Mouse (Mus musculus): ENCODE measurements around the gene Nek10.
"Not testable (repeated sequence)": the region's sequence is repeated elsewhere in the genome, so short reads cannot be mapped to it uniquely, and the experiment has no call there.

The Nek10 gene

GRCm38 (mm10) chr14:14803115-14803514 lies at the start of gene Nek10:
Gene Nek10, plus strand, starts transcription at chr14:14803415.
- not testable (repeated sequence) for DNase-seq (ENCODE audit: low read depth)

GRCm38 (mm10) chr14:14781169-14781568 lies 22.0 kb upstream of the Nek10 start:
- DNase-seq (ENCODE audit: low read depth), result no peak

GRCm38 (mm10) chr14:14784223-14784622 lies 19.0 kb upstream of the Nek10 start:
- no peak for DNase-seq (ENCODE audit: low read depth)

DNA sequence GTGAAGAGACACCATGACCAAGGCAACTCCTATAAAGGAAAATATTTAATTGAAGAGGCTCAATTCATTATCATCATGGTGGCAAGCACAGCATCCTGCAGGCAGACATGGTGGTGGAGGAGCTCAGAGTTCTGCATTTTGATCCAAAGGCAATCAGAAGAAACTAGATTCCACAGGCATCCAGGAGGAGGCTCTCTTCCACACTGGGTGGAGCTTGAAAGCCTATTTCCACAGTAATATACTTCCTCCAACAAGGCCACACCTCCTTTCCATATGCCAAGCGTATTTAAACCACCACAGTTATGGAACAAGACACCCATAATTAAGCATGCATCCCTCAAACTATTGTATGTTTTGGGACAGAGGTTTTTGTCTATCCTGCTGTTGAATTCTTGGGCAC lies 16.2 kb upstream of the Nek10 start:
- no peak for DNase-seq (ENCODE audit: low read depth)

DNA sequence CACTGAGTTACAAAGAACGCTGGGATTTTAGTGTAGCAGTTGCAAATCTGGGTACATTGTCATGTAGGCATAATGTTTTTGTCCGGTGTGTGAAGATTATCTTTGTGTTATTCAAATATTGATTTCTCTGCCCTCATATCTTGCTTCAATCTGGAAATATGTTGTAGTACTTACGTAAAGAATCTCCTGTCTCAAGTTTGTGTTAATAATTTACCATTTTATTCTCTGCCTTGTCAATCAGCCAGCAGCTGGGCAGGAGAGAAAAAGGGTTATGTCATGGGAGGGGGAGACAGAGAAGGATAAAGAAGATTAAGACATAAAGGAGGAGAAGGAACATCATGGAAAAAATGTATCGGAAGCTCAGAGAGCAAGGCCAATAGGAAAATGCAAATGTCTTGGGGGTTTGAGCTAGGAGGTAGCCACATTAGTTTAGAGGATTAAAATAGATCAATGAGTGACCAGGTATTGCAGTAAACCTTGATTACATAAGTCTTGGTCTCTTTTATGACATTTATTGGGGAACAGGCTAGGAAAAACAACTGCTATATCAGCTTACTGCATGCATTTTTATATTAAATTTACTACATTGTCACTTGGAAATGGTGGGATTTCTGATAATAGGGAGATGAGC lies 13.3 kb upstream of the Nek10 start:
- no peak for DNase-seq (ENCODE audit: low read depth)

- no peak for DNase-seq (ENCODE audit: low read depth)
Observed at GRCm38 (mm10) chr14:14799861-14800260, 3.4 kb upstream of the Nek10 start.

DNA sequence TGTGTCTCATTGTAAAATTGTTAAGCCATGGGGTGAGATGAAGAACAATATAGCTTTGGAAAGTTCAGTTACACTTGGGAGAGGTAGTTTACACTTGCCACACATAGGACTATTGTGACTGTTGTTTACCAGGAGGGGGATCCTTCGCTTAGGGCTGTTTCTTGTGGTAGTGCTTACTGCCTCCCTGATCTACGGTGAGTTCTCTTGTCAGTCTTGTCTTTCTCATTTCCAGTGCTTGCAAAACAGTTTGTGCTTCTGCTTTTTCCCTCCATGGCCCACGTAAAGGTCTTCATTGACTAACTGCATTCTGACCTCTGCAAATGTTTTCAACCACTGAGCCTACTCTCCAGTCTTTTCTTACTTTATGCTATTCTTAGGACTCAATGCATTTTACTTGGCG lies 2.9 kb upstream of the Nek10 start:
- no peak for DNase-seq (ENCODE audit: low read depth)

DNA sequence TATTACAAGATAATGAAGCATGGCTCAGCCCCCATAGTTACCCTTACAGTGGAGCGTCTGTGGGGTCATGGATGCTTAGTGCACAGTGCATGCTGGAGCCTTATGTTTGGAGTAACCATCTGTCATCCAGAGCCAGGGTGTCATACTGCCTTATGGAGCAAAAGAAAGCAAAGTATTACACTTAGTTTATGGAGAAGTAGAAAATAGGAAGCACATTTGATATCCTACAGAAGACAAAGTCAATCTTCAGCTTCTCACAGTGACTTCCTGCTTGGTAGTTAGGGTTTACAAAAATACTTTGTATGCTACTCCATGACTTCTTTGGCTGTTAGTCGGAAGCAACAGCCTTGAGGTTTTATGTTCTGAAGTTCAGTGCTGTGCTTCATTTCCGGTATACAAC lies 2.4 kb upstream of the Nek10 start:
- DNase-seq (ENCODE audit: low read depth), result no peak

DNA sequence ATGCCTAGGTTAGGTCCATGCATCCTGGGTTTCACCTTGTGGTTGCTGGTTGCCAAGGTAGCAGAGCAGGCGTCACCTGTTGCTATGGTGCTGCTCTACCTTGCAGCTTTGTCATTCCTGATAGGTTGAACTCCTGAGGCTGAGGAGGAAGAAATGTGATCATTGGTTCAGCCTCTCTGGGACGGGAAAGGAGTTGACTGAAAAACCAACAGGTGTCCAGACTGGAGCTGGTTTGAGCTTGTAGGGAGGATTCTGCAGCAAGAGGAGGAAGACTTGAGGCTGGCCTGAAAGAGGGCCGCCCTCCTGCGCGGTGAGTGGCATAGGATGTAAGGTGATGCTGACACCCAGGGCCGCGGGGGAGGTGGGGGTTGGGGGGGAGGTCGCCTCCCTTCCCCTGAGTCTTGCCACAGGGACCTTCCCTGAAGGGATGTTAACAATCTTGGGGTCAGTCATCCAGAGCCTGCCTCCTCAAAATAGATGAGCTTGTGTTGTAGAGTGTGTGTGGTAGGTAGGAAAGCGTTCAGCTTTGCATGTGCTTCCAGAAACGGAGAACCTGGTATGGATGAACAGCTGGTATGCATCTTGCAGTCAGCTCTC lies 804 bp downstream of the Nek10 start:
- no peak for DNase-seq (ENCODE audit: low read depth)

GRCm38 (mm10) chr14:14804518-14805212 lies 1.4 kb downstream of the Nek10 start:
- DNase-seq (ENCODE audit: low read depth), result no peak

GRCm38 (mm10) chr14:14832520-14833240 lies 29.5 kb downstream of the Nek10 start:
- DNase-seq (ENCODE audit: low read depth), result peak; percentile 95

DNA sequence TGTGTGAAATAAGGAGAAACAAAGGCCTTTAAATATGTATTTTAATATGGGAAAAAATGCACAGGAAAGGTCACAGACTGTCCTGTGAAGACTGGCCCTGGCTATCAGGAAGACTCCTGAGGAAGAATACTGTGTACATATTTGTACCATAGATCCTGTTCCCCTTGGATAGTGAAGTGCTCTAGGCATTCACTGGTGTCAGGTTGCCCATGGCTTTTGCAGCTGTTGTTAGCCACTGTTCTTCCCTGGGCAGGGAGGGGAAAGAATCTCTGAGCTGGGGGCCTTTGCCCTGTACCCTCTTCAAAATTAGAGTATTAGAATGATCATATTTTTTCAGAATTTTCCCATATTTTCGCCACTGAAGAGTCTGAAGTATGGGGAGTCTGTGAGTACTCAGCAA lies 30.3 kb downstream of the Nek10 start:
- no peak for DNase-seq (ENCODE audit: low read depth)

DNA sequence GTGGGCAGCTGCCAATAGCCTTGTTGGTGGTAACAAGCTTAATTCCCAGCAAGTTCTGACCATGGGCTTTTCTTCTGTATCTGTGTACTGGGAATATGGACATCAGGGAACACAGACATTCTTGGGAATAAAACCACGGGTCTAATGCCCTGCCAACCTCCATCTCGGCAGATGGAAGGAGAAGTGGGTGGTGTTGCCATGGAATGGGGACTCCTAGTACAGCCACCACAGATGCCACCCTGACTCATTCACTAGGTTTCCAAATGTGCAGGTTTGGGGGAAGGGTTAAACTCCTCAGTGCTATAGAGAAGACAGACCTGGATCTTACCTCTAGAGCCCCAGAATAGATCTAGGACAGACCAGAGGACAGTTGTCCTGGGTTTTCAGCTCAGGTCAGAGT lies 31.1 kb downstream of the Nek10 start:
- DNase-seq (ENCODE audit: low read depth), result no peak

DNA sequence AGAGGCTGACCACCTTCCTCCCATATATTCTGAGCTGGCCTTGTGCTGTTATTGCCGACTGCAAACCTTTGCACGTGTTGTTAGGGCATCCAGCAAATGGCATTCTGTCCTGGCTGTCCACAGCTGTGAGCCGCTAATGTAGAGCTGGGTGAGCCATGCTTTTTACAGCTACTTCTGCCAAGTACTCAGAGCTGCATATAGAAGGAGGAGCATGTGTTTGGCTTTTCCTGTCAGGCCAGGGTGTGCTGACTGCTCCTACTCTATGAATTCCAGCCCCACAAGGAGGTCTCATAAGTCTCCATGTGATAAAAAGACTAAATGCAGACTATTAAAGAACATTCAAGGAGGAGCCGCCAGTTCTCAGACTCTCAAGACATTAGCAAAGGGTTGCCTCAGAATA lies 34.4 kb downstream of the Nek10 start:
- peak; percentile 9 for DNase-seq (ENCODE audit: low read depth)

- peak; percentile 7 for DNase-seq (ENCODE audit: low read depth)
Observed at GRCm38 (mm10) chr14:14838109-14838508, 34.9 kb downstream of the Nek10 start.

DNA sequence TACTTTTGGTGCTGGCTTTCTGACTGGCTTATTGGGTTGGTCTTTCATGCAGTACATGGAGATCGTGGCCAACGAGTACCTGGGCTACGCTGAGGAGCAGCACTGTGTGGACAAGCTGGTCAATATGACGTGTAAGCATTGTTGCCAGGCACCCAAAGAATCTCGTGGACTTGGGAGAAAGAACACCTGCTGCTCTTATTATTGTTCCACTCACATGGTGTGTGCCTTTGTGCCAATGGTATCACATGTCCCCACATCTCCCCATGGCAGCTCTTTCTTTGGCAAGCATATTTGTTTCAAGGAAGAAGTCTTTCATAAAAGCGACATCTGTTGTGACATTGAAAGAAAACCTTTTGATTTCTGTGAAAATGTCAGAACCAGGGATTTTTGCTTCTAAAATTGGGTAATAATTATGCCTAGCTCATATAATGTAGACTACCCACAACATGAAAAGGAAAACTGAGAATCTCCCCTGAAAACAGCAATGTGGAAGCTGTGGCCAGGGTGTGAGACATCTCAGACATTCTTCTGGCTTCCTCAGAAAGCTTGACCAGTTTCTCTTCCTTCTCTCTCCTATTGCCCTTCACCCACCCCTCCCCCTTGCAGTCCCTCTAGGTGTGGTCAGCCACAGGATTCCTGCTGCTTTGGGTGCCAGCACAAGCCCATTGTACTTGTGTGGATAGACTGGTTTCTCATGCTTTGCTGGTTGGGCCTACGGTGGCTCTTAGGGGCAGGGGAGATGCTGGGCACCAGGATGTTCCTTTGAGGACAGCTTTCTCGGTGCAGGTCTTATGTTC lies 39.7 kb downstream of the Nek10 start:
- no peak for DNase-seq (ENCODE audit: low read depth)

DNA sequence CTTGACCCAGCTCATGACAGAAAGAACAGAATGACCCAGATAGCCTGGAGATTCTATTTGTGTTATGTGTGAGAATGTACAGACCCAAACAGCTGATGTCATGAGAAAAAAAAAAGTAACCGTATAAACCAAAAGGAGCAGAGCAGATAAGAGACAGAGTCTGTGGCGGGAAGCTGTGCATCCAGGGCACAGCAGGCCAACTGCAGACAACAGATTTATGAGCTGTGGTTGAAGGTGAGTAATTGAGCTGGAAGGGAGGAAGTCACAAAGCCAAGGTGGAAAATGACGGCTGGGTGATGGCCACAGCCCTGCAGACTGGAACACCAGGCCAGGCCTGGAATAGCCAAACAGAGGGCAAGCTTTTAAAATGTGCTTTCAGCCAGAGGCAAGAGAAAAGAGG lies 49.6 kb downstream of the Nek10 start:
- DNase-seq (ENCODE audit: low read depth), result no peak

- DNase-seq (ENCODE audit: low read depth), result no peak
Observed at GRCm38 (mm10) chr14:14860331-14860730, 57.1 kb downstream of the Nek10 start.

- DNase-seq (ENCODE audit: low read depth), result peak; percentile 95
Observed at GRCm38 (mm10) chr14:14863690-14864356, 60.6 kb downstream of the Nek10 start.

- no peak for DNase-seq (ENCODE audit: low read depth)
Observed at GRCm38 (mm10) chr14:14869239-14869638, 66.0 kb downstream of the Nek10 start.

GRCm38 (mm10) chr14:14870059-14870458 lies 66.8 kb downstream of the Nek10 start:
- DNase-seq (ENCODE audit: low read depth), result no peak
